Mouse (Mus musculus): ENCODE results near the gene Keg1.

The Keg1 gene

DNA sequence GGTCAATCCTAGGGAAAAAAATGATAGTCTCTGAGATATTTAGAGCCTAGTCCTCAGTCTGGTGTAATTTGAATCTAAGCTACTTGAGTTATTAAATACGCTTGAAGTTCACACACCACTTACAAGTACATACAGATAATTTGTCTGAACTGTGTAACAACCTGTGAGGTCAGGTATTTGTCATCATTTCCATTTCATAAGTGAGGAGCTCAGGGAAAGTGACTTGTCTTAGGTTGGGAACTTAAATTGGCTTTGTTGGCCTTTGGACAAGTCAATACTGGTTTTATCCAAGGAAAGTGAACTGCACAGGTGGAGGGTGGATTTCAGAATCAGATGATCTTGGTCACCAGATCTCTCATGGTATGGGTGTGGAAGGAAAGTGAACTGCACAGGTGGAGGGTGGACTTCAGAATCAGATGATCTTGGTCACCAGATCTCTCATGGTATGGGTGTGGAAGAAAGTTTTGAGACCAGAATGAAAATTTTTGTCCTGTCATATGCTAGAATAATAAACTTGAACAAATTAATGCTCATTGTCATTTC, 63.4 kb downstream of the Keg1 start:
- ChIA-PET POLR2A (interaction anchor here in 2 of 4 experiments (0.6 to 1.4 kb wide), 2 partner anchors 28 to 37 kb away, joined by 3 read pairs; partner anchors contain the start of genes Lpxn (in 1 of the 2) and Zfp91 (in 1 of the 2)), CTCF (no interaction called here)

DNA sequence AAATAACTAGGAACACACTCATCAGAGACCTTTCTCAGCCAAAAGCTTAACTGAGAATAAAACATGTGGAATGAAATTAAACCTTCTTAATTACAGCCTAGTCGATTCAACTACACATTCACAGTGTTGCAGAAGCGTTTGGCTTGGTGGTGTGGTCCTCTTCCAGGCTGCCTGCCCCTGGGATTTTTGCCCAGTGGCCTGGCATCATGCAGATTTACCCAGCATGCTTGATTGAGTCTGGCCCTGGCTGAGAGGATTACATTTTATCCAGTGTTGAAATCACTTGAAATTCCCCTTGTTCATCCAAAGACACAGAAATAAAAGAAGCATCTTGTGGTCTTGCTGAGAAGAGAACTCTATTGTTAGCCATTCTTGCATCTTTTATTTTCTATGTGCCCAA, 64.1 kb downstream of the Keg1 start:
- ChIA-PET CTCF (no interaction called here), POLR2A (interaction anchor here in 1 of 4 experiments (1.1 to 1.6 kb wide), 2 partner anchors 10 to 27 kb away, joined by 3 to 5 read pairs; no protein-coding TSS in a partner anchor)

DNA sequence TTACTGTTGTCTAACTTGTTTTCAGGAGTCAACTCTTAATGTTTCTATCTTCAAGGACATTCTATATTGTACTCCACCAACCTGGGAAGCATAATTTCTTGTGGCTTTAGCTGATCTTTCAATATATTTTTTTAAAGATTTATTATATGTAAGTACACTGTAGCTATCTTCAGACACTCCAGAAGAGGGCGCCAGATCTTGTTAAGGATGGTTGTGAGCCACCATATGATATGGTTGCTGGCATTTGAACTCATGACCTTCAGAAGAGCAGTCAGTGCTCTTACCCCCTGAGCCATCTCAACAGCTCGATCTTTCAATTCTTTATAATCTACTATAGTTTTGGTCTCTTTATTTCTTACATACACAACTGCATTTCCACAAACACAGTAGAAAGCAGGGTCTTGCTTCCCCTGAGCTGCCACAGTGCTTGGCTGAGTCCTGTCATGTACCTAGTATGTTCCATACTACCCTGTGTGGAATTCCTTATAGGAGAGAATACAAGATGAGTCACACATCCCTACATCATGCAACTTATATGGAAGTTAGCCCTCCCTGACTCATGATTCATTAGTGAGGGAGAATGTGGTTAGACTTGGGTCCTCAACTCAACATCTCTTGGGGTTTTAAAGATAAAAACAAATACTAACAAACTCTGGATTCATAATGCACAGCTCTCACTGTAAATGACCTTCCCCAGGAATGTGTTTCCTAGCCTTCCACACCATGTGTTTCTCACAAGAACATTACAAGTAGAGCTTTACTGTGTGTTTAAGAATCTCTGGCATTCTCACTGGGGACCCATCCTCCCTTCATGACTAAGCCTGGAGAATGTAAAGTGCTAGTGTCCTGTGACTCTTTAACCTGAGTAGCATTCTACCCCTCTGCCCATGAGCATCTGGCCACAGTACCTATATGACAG, 66.9 kb downstream of the Keg1 start:
- ChIA-PET POLR2A (interaction anchor here in 3 of 4 experiments (0.6 to 2.2 kb wide), 7 partner anchors 9 to 38 kb away, joined by 3 to 11 read pairs (median 5); partner anchors contain the start of genes Lpxn (in 1 of the 3) and Zfp91 (in 1 of the 3)), CTCF (interaction anchor here in 2 of 4 experiments (0.6 to 1.3 kb wide), 4 partner anchors 15 to 58 kb away, joined by 3 to 4 read pairs (median 3); no protein-coding TSS in a partner anchor)

DNA sequence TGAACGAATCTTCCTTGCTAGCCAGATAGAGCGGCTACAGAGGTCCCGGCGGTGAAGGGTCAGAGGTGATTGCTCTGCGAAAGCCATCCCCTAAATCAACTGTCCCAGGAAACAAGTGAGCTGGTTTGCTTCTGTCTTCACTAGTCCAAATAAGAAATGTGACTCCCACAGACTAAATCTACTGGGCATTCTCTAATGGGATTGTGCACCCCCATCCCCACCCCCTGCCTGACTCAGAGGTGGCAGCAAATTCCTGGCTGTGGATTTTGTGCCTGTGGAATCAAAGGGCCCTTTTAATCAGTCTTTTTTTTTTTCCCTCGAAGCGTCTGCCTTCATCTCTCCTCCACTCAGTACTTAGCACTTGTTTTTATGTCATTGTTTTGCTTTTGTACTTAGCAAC, 69.7 kb downstream of the Keg1 start, which contains the start of gene Cntf:
Cntf (minus strand) TSS at position 325 of the 400 bp plus-strand sequence.
- POLR2A ChIA-PET: interaction anchor here in 2 of 4 experiments (1.3 to 1.6 kb wide), 3 partner anchors 19 to 170 kb away, joined by 3 to 5 read pairs (median 4); no protein-coding TSS in a partner anchor

More for the DNA sequence above, 69.7 kb downstream of the Keg1 start, which contains the start of gene Cntf:
- CTCF ChIA-PET: no interaction called here
